Mouse (Mus musculus): ENCODE data around the gene Cyp27b1.

Gene Cyp27b1

GRCm38 (mm10) chr10:127047954-127048353 lies at the start of gene Cyp27b1:
Cyp27b1 (plus strand) TSS chr10:127048250.
- no peak for DNase-seq

GRCm38 (mm10) chr10:127000529-127000928 lies 47.5 kb upstream of the Cyp27b1 start, which contains the start of gene Avil:
Avil (plus strand) TSS chr10:127000709.
- DNase-seq, result no peak

GRCm38 (mm10) chr10:127001297-127001696 lies 46.8 kb upstream of the Cyp27b1 start:
- no peak for DNase-seq

GRCm38 (mm10) chr10:127002056-127002455 lies 46.0 kb upstream of the Cyp27b1 start:
- no peak for DNase-seq

GRCm38 (mm10) chr10:127002765-127003164 lies 45.3 kb upstream of the Cyp27b1 start:
- DNase-seq, result no peak

- DNase-seq, result no peak
These were observed 44.7 kb upstream of the Cyp27b1 start for GRCm38 (mm10) chr10:127003334-127003733.

- no peak for DNase-seq
These were observed 44.2 kb upstream of the Cyp27b1 start for GRCm38 (mm10) chr10:127003806-127004205.

GRCm38 (mm10) chr10:127016488-127016887 lies 31.6 kb upstream of the Cyp27b1 start:
- peak; percentile 45 to 76 for DNase-seq

- no peak for DNase-seq
These were observed 31.0 kb upstream of the Cyp27b1 start for GRCm38 (mm10) chr10:127017071-127017470.

GRCm38 (mm10) chr10:127018422-127018821 lies 29.6 kb upstream of the Cyp27b1 start:
- no peak for DNase-seq

GRCm38 (mm10) chr10:127030336-127031296 lies 17.4 kb upstream of the Cyp27b1 start, which contains the start of gene Tsfm:
Tsfm (minus strand) TSS chr10:127030840.
- peak; percentile 85 to 91 for DNase-seq

GRCm38 (mm10) chr10:127033301-127033741 lies 14.7 kb upstream of the Cyp27b1 start:
- peak; percentile 75 to 83 for DNase-seq

GRCm38 (mm10) chr10:127036273-127036672 lies 11.8 kb upstream of the Cyp27b1 start:
- peak; percentile 84 for DNase-seq

- peak; percentile 56 to 70 for DNase-seq
These were observed 10.4 kb upstream of the Cyp27b1 start for GRCm38 (mm10) chr10:127037641-127038040.

- DNase-seq, result no peak
These were observed 7.4 kb upstream of the Cyp27b1 start for GRCm38 (mm10) chr10:127040569-127041214.

GRCm38 (mm10) chr10:127041274-127041766 lies 6.7 kb upstream of the Cyp27b1 start, which contains the start of the genes Mettl1 and Eef1akmt3:
Mettl1 (plus strand) TSS chr10:127041414.
Eef1akmt3 (minus strand) TSS chr10:127041513.
- no peak for DNase-seq

GRCm38 (mm10) chr10:127041774-127042338 lies 6.2 kb upstream of the Cyp27b1 start:
- peak; percentile 79 to 89 for DNase-seq

GRCm38 (mm10) chr10:127042468-127043115 lies 5.5 kb upstream of the Cyp27b1 start:
- DNase-seq, result no peak

- peak; percentile 90 to 93 for DNase-seq
These were observed 4.9 kb upstream of the Cyp27b1 start for GRCm38 (mm10) chr10:127043187-127043586.

GRCm38 (mm10) chr10:127048608-127049394 lies 751 bp downstream of the Cyp27b1 start:
- no peak for DNase-seq

- no peak for DNase-seq
These were observed 1.5 kb downstream of the Cyp27b1 start for GRCm38 (mm10) chr10:127049395-127050118.
